Mouse (Mus musculus) natural killer cell, adult 2 months (primary cell): ENCODE measurements at regions not wholly inside any gene's neighbourhood (a gene's known extent, or its start where the extent isn't known, plus 50 kb on each side); places are given as distances from the start of the nearest gene placed in this dataset.
A peak's percentile ranks its signal among the peaks of the same experiment; 100 is the strongest.
"Not testable (repeated sequence)": the region's sequence is repeated elsewhere in the genome, so short reads cannot be mapped to it uniquely, and the experiment has no call there.

Source experiments
- DNase-seq, 2 experiments: peaks; one replicate each; pipeline ENCODE4 v3.0.0; 2022; ENCODE audit warnings: low spot score in 2 of 2

DNA sequence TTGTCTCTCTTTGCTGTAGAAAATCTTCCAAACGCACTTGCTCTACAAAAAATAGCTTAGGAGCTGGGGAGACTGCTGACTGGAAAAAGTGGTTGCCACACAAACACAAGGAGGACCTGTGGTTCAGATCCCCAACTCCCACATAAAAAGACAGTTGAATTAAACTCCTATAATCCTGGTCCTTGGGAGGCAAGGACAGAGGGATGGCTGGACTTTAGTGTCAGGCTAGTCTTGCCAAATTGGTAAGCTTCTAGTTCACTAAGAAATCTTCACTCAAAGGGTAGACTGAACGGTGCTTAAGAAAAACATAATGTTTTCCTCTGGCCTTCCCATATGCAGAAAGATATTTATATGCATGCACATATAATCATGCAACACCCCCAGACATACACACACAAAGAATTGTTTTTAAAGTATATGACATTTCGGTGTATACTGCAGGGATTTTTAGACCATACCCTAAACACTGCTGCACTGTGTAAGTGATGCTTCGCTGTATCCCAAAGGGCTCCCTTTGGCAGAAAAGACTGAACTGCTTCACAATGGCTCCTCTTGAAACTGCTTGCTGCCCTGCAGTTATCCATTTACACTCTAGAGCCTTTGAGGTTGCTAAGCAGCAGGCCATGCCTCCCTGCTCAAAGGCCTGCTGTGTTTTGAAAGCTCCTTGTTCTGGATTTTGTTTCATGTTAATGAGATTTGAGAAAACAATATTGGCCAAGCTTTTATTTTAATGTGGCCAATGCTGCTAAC lies 1299.3 kb downstream of the Zfp704 start:
- DNase-seq = no peak

DNA sequence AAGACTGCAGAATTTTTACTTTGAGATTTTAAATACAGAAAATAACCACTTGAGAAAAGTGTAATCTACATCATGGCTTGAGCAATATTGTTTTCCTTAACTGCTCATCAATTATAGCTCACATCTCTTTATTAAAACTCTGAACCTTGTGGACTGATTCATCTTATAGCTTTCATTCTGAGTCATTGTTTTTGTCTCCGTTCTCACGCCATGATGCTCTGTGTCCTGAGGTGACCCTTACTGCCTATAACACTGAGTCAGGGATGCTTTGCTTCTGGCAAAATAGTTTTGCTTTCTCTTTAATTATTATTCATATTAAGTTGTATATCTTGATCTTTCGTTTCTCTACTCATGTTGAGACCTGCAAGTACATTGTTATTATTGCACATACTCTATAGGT lies 1302.6 kb downstream of the Zfp704 start:
- no peak for DNase-seq

DNA sequence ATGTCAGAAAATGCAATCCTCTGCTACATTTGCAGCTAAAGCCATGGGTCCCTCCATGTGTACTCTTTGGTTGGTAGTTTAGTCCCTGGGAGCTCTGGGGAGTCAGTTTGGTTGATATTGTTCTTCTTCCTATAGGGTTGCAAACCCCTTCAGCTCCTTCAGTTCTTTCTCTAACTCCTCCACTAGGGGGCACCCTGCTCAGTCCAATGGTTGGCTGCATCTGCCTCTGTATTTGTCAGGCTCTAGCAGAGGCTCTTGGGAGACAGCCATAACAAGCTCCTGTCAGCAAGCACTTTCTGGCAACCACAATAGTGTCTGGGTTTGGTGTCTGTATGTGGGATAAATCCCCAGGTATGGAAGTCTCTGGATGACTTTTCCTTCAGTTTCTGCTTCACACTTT lies 1305.1 kb downstream of the Zfp704 start:
- no peak for DNase-seq

DNA sequence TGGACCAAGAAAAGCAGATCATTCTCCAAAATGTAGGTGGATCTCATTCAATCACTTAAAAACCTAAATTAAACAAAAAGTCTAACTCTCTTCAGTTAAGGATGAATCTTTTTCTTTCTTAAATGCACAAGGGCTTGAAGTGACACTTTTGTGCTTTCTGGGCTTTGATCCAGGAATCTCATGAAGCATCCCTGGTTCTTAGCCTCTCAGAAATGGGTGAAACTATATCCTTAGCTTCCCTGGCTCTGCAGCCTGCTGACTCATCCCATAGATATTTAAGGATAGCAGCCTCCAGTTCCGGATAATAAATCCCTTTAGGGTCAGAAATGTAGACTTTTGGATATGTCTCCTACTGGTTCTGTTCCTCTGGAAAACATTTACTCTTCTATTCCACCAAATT lies 1316.8 kb downstream of the Zfp704 start:
- no peak for DNase-seq

DNA sequence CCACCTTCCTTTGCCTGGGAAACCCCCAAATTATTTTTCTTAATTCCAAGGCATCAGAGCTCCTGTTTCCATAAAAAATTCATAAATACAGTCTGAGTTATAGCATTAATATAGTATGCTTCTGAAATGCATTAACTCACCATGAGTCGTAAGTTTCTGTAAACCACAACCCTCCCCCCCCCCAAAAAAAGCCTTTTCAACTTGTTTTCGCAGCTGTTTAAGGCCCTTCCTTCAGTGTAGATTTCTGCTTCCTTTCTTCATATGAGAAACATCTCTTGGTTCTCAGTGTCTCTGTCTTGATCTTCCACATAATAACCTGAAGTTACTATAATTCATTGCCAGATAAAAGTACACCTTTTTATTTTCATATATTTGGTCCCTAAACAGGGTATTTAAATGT lies 1320.3 kb downstream of the Zfp704 start:
- DNase-seq = no peak

DNA sequence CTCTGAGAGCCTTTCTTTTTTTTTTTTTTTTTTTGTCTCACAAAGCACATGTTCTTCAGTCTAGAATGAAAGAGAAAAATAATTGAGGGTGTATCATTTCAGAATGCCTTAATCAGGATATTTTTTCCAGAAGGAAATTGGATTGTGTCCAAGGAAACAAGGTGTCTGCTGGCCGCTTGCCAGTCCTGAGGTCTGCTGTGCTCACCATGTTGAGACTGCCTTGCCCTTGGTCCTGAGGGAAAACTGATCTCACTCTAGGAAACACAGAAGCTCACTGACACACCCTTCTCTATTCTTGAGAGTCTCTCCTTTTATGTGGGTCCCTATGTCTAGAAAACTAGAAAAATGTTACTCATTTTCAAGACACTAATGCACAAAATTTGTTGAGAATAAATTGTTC lies 1321.4 kb downstream of the Zfp704 start:
- no peak for DNase-seq

DNA sequence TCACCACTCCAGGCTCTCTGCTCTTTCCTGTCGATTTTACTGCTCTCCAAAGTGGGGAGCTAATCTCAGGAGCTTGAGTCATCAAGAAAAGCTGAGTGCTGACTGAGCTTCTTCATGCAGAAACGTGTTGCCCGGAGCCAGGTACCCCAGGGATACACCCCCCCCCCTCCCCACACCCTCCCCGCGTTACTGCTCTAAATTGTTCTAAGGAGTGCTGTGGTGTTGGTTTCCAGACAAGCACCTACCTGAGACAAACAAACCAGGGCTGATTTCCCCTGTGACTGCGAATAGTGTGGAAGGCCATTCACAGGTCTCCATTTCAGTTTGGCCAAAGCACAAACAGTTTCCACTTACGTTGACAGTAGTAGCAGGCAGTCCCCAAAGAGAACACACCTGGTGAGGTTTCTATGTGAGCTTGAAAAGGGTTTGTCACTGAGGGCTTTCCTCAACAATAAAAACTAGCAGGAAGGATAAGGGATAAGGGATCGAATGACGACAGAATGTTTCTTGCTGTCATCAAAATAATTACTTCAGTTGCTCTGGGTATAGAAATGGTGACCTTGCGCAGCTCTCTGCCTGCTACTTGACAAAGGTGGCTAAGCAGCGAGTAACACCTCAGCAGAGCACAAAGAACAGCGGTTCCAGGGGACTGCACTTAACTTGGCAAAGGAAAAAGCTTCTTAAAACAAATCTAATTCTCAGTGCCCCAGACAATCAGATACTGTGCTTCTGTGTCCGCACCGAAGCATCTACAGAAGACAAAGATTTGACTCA lies 1325.0 kb downstream of the Zfp704 start:
- no peak for DNase-seq

DNA sequence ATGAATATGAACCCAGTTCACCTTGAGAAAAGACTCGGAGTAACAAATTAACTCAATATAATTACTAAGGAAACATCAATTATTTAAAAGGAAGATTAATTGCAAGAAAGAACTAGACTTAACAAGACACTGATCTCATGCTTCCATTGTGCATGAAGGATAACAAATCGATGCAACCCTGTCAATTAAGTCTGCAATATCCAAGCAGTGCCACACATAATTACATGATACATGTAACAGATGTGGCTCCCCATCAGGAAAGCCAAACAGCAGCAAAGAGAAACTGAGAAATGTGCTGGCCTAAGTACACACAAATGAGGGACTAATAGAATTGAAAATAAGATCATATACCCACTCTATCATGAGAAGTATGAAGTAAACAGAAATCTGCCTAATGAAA lies 1327.5 kb downstream of the Zfp704 start:
- DNase-seq = no peak

DNA sequence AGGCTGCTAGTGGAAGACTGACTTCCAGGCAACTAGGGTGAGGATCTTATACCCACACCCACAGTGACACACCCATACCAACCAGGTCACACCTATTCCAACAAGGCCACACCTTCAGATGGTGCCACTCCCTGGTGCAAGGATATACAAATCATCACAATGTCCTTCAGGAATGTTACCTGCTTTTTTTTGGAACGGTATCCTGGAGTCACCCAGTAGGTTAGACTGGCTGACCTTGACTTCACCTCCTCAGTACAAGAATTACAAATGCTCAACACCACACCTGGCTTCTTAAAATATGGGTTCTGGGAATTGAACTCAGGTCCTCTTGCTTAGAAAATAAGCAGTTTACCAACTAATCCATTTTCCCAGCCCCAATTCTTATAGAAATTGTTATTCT lies 1333.2 kb downstream of the Zfp704 start:
- no peak for DNase-seq

DNA sequence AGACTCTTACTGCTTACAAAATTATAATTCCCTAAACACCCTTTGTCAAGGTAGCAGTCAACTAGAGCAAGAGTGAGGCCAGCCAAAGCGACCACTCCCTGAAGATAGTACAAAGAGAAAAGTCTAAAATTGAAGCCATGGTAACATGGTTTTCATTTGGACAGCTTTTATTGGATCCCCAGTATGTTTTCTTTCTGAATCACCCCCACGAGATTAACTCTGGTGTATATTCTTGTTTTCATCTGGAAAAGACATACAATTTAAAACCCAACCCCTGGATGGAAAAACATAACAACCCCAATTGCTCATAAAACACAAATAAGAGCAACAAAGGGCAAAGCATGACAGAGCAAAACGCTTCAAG lies 1339.0 kb downstream of the Zfp704 start:
- DNase-seq = no peak

DNA sequence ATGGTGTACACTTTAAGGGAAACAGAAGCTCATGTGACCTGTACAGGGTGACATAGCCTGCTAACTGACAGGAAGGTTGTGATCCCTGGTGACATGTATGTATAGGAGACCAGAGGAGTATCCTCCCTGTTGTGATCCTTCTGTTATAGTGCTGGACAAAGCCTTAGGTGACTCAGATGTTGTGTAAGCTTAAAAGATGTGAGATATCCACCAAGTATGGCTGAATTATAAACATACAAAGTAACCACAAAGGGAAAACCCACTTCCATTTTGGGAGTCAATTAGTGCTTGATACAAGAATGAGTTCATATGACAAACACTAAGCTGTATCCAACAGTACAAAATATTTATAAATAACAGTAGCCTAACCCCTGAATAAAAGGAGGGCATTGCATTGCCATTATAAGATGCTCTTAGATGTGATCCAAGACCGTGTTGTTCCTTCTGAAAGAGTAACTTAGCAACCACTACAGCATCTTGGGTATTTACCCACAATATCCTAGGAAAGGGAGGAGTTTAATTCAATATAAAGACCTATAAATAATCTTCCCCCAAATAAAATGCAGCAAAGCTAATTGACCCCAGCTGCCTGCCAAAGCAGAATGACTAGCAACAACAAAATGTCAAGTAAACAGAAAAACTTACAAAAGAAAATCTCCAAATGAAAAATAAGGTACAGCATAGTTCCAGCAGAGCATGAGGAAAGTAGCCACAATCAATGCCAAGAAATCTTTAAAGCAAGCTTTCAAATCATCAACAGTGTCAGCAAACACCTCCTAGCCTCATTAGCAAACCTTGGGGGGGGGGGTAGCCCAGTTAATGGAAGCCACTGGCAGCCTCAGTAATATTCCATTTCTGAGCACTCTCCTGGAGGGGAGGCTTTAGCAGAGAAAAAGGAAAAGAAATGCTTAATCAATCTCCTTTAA lies 1339.6 kb downstream of the Zfp704 start:
- no peak for DNase-seq

DNA sequence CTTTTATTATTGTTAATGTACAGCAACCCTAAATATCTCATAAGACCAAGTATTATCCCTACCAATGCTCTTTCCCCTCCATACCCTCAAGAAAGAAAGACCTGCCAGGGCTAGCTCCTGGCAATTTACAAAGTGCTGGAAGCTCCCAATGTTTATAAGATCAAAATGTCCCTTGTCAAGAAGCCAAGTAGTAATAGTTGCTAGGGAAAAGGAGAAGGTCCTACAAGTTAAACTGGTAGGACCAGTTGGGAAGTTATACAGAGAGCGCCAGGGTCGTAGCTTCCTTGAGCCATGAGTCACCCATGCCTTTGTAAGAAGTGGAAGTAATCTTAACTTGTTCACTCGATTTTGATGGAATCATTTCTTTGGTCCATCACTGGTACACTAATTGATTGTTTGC lies 1344.1 kb downstream of the Zfp704 start:
- no peak for DNase-seq

DNA sequence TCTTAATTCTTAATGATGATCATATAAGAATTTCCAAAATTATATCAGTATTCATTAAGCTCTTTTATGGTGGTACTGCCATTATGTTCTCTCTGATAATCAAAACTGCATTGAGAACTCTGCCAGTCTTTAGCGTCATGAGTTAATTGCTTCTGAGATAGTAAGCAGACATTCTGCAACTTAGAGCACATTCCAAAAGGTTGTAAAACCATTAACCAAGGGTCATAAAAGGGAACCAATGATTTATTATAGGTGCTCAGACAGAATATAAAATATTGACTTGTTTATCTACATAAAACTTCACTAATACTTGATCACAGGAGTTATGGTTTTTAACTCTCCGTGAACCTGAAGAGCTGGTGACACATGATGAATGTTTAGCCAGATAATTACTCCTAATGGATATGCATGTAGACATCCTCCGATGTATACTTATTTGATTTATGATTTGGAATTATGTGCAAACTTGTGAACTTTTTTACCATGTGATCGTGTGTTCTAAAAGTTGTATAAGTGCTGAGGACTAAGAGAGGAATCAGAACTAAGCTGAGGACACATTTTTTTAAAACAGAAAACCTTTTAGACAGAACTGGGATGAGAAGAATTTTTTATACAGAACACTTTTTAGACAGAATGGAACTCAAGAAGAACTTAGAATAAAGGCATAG lies 1345.4 kb downstream of the Zfp704 start:
- DNase-seq = no peak

DNA sequence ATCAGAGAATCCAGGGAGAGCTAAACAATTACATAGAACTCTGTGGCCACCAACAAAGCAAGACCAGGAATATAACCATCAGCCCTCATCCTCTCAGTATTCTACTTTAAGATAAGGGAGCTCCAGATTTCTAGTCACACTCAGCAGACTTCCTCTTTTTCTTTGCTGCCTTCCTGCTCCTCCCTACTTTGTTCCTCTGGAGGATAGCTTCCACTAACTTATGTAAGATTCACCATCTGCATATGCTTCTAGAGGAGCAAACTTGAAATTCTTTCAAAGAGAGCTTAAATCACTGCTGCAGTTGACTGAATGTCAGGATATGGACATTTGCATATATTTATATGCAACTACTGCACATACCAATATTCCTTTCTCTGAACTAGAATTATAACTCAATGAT lies 1352.6 kb downstream of the Zfp704 start:
- no peak for DNase-seq

DNA sequence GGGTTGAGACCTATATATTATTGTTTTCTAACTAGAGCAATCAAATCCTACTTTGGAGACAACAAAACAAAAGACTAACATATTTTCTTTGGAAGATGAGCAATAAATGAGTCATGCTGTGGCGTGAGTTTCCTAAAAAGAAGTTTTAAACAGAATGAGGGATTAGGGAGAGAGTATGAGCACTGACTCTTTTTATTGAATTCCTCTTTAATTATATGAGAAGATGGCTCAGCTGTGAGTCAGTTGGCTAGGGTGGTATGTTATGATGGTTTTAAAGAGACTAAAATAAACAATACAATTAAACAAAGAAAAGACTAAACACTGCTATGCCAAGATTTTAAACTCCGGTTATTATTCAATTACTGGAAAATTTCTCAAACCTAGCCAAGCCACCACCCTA lies 1357.6 kb downstream of the Zfp704 start:
- no peak for DNase-seq

DNA sequence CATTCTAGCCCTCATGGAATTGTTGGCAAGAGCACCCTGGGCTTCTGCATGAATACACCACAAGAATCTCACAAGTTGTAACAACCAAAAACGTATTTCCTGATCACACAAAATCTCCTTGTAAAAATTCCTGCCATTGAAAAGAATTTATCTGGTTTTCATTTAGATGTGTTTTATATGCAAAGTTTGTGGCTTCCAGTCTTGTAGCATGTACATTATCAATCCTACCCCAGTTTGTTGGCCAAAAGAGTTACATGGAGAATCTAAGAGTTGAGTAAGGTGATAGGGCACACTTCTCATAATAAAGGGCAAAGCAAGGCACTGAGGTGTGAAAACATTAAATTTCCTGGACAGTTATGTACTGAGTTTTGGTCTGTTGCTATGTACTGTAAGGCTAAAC lies 1361.0 kb downstream of the Zfp704 start:
- DNase-seq = no peak

DNA sequence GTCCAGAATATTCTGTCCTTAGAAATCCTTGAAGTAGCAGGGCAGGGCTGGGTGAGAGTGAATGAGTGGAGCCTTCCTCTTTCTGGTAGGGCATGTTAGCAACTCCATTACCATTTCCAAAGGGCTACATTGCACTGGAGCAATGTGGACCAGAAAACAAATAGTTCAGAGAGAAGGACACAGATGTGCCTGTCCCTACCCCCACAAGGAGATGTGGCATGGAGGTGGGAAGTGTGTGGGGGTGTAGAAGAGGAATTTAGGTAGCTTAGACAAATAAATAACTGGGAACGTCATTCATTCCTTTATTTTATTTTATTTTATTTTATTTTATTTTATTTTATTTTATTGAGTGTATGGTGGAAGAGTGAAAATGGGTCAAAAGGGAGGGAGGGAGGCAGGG lies 1364.1 kb downstream of the Zfp704 start:
- DNase-seq = peak; percentile 1 to 24

DNA sequence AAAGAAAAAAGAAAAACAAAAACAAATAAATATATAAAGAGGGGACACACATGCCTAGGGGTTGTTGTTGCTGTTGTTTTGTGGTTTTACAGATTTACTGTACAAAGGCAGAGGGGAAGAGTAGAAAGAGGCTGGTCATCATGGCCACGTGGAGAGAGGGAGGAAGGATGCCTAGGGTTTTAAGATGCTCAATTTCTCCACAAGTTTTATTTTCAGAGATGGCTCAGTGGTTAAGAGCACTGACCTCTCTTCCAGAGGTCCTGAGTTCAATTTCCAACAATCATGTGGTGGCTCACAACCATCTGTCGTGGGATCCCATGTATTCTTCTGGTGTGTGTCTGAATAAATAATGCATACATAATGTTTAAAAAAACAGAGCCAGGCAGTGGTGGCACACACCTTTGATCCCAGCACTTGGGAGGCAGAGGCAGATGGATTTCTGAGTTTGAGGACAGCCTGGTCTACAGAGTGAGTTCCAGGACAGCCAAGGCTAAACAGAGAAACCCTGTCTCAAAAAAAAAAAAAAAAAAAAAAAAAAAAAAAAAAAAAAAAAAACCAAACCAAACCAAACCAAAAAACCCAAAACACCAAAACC lies 1364.6 kb downstream of the Zfp704 start:
- peak in 1 of 2 experiments; percentile 1 for DNase-seq

DNA sequence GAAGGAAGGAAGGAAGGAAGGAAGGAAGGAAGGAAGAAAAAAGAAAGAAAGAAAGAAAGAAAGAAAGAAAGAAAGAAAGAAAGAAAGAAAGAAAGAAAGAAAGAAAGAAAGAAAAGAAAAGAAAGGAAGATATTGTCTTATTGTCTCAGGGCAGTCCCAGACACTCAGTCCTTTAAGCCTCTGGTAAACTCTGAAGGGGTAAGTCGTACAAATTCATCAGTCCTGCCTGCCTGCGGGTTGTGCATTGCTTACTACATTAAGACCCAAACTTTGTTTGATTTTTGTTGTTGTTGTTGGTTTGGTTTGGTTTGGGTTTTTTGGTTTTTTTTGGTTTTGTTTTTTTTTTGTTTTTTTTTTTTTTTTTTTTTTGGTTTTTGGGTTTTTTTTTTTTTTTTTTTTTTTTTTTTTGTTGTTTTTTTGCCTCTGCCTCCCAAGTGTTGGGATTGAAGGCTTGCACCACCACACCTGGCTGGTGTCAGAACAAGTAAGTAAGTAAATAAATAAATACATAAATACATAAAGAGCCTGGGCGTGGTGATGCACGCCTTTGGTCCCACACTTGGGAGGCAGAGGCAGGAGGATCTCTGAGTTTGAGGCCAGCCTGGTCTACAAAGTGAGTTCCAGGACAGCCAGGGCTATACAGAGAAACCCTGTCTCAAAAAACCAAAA lies 1365.2 kb downstream of the Zfp704 start:
- not testable (repeated sequence) for DNase-seq

DNA sequence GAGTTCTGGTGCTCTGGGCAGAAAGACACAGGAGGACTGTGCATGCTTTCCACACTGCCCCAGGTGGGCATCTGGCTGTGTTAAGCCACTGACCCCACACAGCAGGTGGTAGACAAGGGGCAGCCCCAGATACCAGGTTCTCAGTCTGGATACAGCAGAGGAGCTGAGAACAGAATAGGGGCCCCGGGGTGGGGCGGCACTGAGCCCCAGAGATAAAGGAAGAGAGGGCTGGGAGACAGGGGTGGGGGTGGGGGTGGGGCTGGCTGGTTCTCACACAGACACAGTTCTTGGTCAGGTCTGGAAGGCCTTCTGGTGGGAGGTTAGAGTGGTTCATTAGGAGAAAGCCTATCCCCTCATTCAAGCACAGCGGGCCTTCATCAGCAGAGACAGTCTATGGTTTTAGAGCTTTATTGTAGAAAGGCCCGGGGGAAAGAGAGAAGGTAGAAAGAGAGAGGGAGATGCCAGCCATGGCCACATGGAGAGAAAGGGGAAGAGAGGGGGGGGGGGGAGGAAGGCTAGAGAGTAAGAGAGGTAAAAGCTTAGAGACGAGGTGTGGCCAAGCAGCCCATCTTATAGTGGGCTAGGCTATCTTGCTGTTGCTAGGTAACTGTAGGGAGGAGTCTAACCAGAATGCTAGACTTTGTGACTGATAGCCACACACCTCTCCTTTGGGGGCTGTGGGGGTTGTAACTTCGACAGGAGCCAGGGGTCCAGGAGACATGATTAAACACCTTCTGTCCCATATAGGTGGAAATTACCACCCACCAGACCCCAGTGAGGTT lies 1403.1 kb downstream of the Zfp704 start:
- DNase-seq = no peak
